Comparison of ENCODE assay signal across 8 mouse cellular contexts in the genomic region with DNA sequence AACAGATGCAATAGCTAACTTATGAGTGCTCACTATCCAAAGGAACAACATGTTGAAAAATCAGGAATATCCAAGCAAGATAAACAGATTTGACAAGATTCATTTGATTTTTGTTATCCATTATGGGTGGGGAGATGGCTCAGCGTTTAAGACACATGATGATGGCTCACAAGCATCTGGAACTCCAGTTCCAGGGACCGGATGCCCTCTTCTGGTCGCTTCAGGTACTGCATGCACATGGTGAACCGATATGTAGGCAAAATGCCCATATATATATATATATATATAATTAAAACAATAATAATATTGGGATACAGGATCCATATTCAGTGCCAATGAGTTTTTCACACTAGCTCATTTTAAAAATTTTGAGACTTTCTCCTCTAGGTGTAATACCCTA. TPM values are rescaled to one million over a fixed set of nuclear protein-coding genes. Genes with fewer than 3 reads are reported as not detected.
A peak's percentile ranks its signal among the peaks of the same experiment; 100 is the strongest.
DNase-seq lines count a peak whose midpoint lies in the region; ATAC-seq and TF ChIP-seq lines count a peak whose summit lies in the region.

No protein-coding gene starts in this region.

- H3K36me3 ChIP-seq in E14TG2a.4 (ENCODE audit: insufficient read depth, low read length) = no peaks in the 10 kb centered on the region
- H3K36me3 ChIP-seq in limb, embryonic 14.5 days (ENCODE audit: control insufficient read depth, insufficient read depth, low read length) = no peaks in the 10 kb centered on the region
- H3K36me3 ChIP-seq in spleen, adult 2 months (ENCODE audit: control insufficient read depth, insufficient read depth, low read length) = no peaks in the 10 kb centered on the region

- no peak overlapping the region for H3K9ac ChIP-seq in limb, embryonic 14.5 days (ENCODE audit: low read depth, low read length, severe bottlenecking)

- no peak overlapping the region for H3K4me3 ChIP-seq in E14TG2a.4 (replicated peaks; ENCODE audit: low read length)
- H3K4me3 ChIP-seq in limb, embryonic 14.5 days (replicated peaks; ENCODE audit: low read length) = no peak overlapping the region
- no peak overlapping the region for H3K4me3 ChIP-seq in spleen, adult 2 months (ENCODE audit: extremely low read depth, insufficient read depth, insufficient read length)

- no peaks in the 10 kb centered on the region for H3K9me3 ChIP-seq in E14TG2a.4 (ENCODE audit: low read length)
- H3K9me3 ChIP-seq in limb, embryonic 14.5 days (ENCODE audit: control insufficient read depth, low read length) = no peaks in the 10 kb centered on the region

- TF ChIP-seq POLR2A in limb, embryonic 14.5 days (IDR thresholded peaks at IDR 0.05; ENCODE audit: borderline replicate concordance, extremely low read depth, insufficient read depth, insufficient read length) = no peak
- no peak for TF ChIP-seq POLR2A in spleen, adult 2 months (IDR thresholded peaks at IDR 0.05; ENCODE audit: low read depth, low read length)

- peak; percentile 51 for ATAC-seq in common myeloid progenitor, adult 5-6 weeks (replicated peaks; ENCODE audit: low read depth, poor library complexity, severe bottlenecking)
- no peak for ATAC-seq in limb, embryonic 14.5 days (ENCODE audit: low FRiP score, low read depth)

- DNase-seq in layer of hippocampus, adult 11-12 months (ENCODE audit: low spot score) = peak; percentile 43
- DNase-seq in layer of hippocampus, postnatal 14 days (ENCODE audit: low spot score in 2 of 2) = no peak
- peak; percentile 77 for DNase-seq in ZHBTc4 (ENCODE audit: low read depth, low spot score)
- DNase-seq in limb, embryonic 14.5 days (ENCODE audit: low spot score) = peak; percentile 42
- peak; percentile 30 to 60 for DNase-seq in spleen, adult 2 months (ENCODE audit: low read depth in 1 of 2, low spot score in 2 of 2)
- DNase-seq in layer of hippocampus, adult 9-10 months (ENCODE audit: low spot score) = no peak

- H3K4me2 ChIP-seq in limb, embryonic 14.5 days (replicated peaks; ENCODE audit: low read depth, low read length, severe bottlenecking) = no peak overlapping the region

- TF ChIP-seq CTCF in E14TG2a.4 (conservative IDR thresholded peaks at IDR 0.05; ENCODE audit: low read length) = peak; percentile 64
- TF ChIP-seq CTCF in spleen, adult 2 months (IDR thresholded peaks at IDR 0.05; ENCODE audit: extremely low read depth, insufficient read depth, insufficient read length, insufficient replicate concordance) = peak; percentile 39; the same call in 1 of the 2 replicates

- peaks cover 7% of the 10 kb centered on the region for H3K4me1 ChIP-seq in E14TG2a.4 (replicated peaks; ENCODE audit: low read depth, low read length)
- H3K4me1 ChIP-seq in limb, embryonic 14.5 days (ENCODE audit: control insufficient read depth, insufficient read depth, low read length) = peaks cover 12% of the 10 kb centered on the region
- H3K4me1 ChIP-seq in spleen, adult 2 months (ENCODE audit: control insufficient read depth, insufficient read depth, insufficient read length) = no peaks in the 10 kb centered on the region

- WGBS in limb, embryonic 14.5 days = 16% methylated on average over 4 of the region's 4 CpGs
- 10% methylated on average over 4 of the region's 4 CpGs for WGBS in spleen, adult 2 months

- H3K27me3 ChIP-seq in E14TG2a.4 (ENCODE audit: insufficient read depth, low read length) = peaks cover 37% of the 10 kb centered on the region
- no peaks in the 10 kb centered on the region for H3K27me3 ChIP-seq in limb, embryonic 14.5 days (ENCODE audit: control insufficient read depth, insufficient read depth, low read length)
- 0 out of 2 replicates have a peak, but pooled peaks cover 2% of the 10 kb centered on the region for H3K27me3 ChIP-seq in spleen, adult 2 months (ENCODE audit: control insufficient read depth, insufficient read depth, low read length)

- H3K27ac ChIP-seq in limb, embryonic 14.5 days (replicated peaks; ENCODE audit: low read depth, low read length) = no peak overlapping the region
- no peak overlapping the region for H3K27ac ChIP-seq in spleen, adult 2 months (ENCODE audit: insufficient read depth, low read length)

RNA-seq across cellular contexts. Expression of gene Intu, which starts 5.7 kb away (rescaled TPM):
- 1 to 10 TPM; 5.2 to 5.5 TPM for total RNA-seq in layer of hippocampus, postnatal 14 days (2021)
- 2.4 and 2.5 TPM in 2 replicates for total RNA-seq in common myeloid progenitor, adult 5-6 weeks (2017)
- polyA plus RNA-seq in limb, embryonic 14.5 days (2012; rRNA removed) = 6.4 and 6.9 TPM in 2 replicates
- 2.8 and 3.6 TPM in 2 replicates for polyA plus RNA-seq in limb, embryonic 14.5 days (2014; fragmentation: Nextera tagmentation; extraction: Ambion mirVana)
- 0.76 and 0.81 TPM in 2 replicates for polyA plus RNA-seq in spleen, adult 2 months (2012; rRNA removed)

Comparison
In these comparisons a context has a peak if more than half of its experiments do, and no peak if none do; other contexts are left out.
1. DNase-seq: peak in layer of hippocampus, adult 11-12 months (single experiment), ZHBTc4 (single experiment), limb, embryonic 14.5 days (single experiment) and spleen, adult 2 months (2 of 2); none in layer of hippocampus, postnatal 14 days (0 of 2) and layer of hippocampus, adult 9-10 months (single experiment).